In the genomic region with DNA sequence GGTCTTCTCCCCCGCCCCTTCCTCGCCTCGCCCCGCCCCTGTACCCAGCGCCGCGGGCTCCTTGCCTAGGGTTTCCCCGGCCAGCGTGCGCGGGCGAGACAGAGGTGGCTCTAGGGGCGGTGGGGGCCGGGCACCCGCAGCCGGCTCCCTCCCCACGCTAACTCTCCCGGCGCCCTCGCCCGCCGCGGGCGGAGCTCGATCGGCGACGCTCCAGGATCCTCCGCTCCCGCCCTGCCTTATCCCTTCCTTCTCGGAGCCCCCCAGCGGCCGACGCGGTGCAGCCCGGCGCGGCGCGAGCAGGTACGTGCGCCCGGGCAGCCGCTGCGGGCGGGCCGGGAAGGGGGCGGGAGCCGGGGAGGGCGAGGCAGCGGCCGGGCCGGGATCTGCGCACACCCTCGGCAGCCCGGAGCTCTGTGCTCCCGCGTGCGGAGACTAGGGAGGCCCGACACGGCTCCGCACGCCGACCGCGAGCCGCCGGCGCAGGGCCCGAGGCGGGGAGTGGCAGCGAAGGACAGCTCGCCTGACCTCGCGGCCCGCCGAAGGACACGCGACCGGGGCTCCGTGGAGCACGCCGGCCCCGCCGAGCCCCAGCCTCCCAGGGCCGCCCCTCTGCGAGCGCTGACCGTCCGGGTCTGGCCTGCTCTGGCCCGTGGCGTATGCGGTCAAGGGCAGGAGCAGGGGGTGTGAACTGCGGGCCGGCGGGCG, we compare ENCODE assay signal across 9 mouse cellular contexts. TPM values are rescaled to one million over a fixed set of nuclear protein-coding genes. Genes with fewer than 3 reads are reported as not detected.
DNase-seq lines count a peak whose midpoint lies in the region; ATAC-seq and TF ChIP-seq lines count a peak whose summit lies in the region.
"Had no signal": no experiment of that assay in that cellular context is flagged by ENCODE, and none has a peak within 500 bp of the region (broad histone marks: within the 10 kb centered on the region; RNA-seq: fewer than 3 reads in every experiment).

No protein-coding gene starts in this region.

- no peak overlapping the region for H3K27ac ChIP-seq in intestine, embryonic 15.5 days
- no peak overlapping the region for H3K27ac ChIP-seq in limb, embryonic 13.5 days
- peak overlapping the region; percentile 81 for H3K27ac ChIP-seq in midbrain, embryonic 15.5 days
- no peak overlapping the region for H3K27ac ChIP-seq in testis, adult 2 months (ENCODE audit: control insufficient read depth, insufficient read depth, low read depth, low read length)

- H3K4me3 ChIP-seq in intestine, embryonic 15.5 days (replicated peaks), result peak overlapping the region; percentile 63
- peak overlapping the region; percentile 73 for H3K4me3 ChIP-seq in limb, embryonic 13.5 days
- peak overlapping the region; percentile 81 for H3K4me3 ChIP-seq in midbrain, embryonic 15.5 days
- H3K4me3 ChIP-seq in testis, adult 2 months (ENCODE audit: control insufficient read depth, low read depth, low read length), result peak overlapping the region; percentile 72

- TF ChIP-seq POLR2A in testis, adult 2 months (IDR thresholded peaks at IDR 0.05; ENCODE audit: control insufficient read depth, low read depth, low read length), result no peak

- peak; percentile 91 for DNase-seq in heart, adult 11 months
- DNase-seq in heart, adult 8-10 months (ENCODE audit: low spot score), result no peak
- peak; percentile 61 to 74 for DNase-seq in cerebellum, postnatal 10 days
- peak; percentile 44 for DNase-seq in gastrocnemius, postnatal 10 days

- peak; percentile 91 for ATAC-seq in intestine, embryonic 15.5 days
- ATAC-seq in limb, embryonic 13.5 days (ENCODE audit: low FRiP score, low read depth), result peak; percentile 87
- ATAC-seq in midbrain, embryonic 15.5 days (replicated peaks), result peak; percentile 92

- H3K4me2 ChIP-seq in intestine, embryonic 15.5 days (replicated peaks), result peak overlapping the region; percentile 99
- peak overlapping the region; percentile 99 for H3K4me2 ChIP-seq in limb, embryonic 13.5 days (replicated peaks)
- H3K4me2 ChIP-seq in midbrain, embryonic 15.5 days, result peak overlapping the region; percentile 89

- H3K36me3 ChIP-seq in intestine, embryonic 15.5 days, result no peaks in the 10 kb centered on the region
- no peaks in the 10 kb centered on the region for H3K36me3 ChIP-seq in limb, embryonic 13.5 days
- H3K36me3 ChIP-seq in midbrain, embryonic 15.5 days (replicated peaks), result peaks cover 11% of the 10 kb centered on the region
- no peaks in the 10 kb centered on the region for H3K36me3 ChIP-seq in testis, adult 2 months (ENCODE audit: control insufficient read depth, insufficient read depth, low read length)

- under 1% methylated on average over 76 of the region's 97 CpGs for WGBS in intestine, embryonic 15.5 days
- 0% methylated on average over 61 of the region's 97 CpGs for WGBS in limb, embryonic 13.5 days
- under 1% methylated on average over 59 of the region's 97 CpGs for WGBS in midbrain, embryonic 15.5 days

- H3K9ac ChIP-seq in intestine, embryonic 15.5 days, result peak overlapping the region; percentile 51
- peak overlapping the region; percentile 81 for H3K9ac ChIP-seq in limb, embryonic 13.5 days
- H3K9ac ChIP-seq in midbrain, embryonic 15.5 days, result peak overlapping the region; percentile 86

- H3K4me1 ChIP-seq in intestine, embryonic 15.5 days (replicated peaks), result peaks cover 5% of the 10 kb centered on the region; the same call in 1 of the 2 replicates
- H3K4me1 ChIP-seq in limb, embryonic 13.5 days, result peaks cover 8% of the 10 kb centered on the region
- peaks cover 24% of the 10 kb centered on the region for H3K4me1 ChIP-seq in midbrain, embryonic 15.5 days
- peaks cover 10% of the 10 kb centered on the region for H3K4me1 ChIP-seq in testis, adult 2 months (ENCODE audit: control insufficient read depth, insufficient read depth, low read length)

- no peak for TF ChIP-seq CTCF in testis, adult 2 months (IDR thresholded peaks at IDR 0.05; ENCODE audit: control insufficient read depth, insufficient read depth, insufficient replicate concordance, low read depth, low read length)

- H3K9me3 ChIP-seq in intestine, embryonic 15.5 days, result no peaks in the 10 kb centered on the region
- H3K9me3 ChIP-seq in limb, embryonic 13.5 days, result no peaks in the 10 kb centered on the region
- no peaks in the 10 kb centered on the region for H3K9me3 ChIP-seq in midbrain, embryonic 15.5 days

- peaks cover 12% of the 10 kb centered on the region for H3K27me3 ChIP-seq in intestine, embryonic 15.5 days (replicated peaks)
- peaks cover 55% of the 10 kb centered on the region for H3K27me3 ChIP-seq in limb, embryonic 13.5 days
- no peaks in the 10 kb centered on the region; the same call in 1 of the 2 replicates for H3K27me3 ChIP-seq in midbrain, embryonic 15.5 days (replicated peaks)
- H3K27me3 ChIP-seq in testis, adult 2 months (ENCODE audit: control insufficient read depth, insufficient read depth, low read length), result no peaks in the 10 kb centered on the region; the same call in 1 of the 2 replicates

RNA-seq across cellular contexts. Expression of gene Tmem74b, which starts 0.5 kb away (rescaled TPM):
- 1 to 10 TPM; 5.7 to 8.2 (median 5.9) TPM for total RNA-seq in heart, adult 8-10 months (2022)
- total RNA-seq in gastrocnemius, postnatal 10 days (2021), result under 1 TPM; 0.61 to 0.99 TPM
- polyA plus RNA-seq in intestine, embryonic 15.5 days (2015; fragmentation: Nextera tagmentation; extraction: Ambion mirVana), result 2.0 and 2.2 TPM in 2 replicates
- polyA plus RNA-seq in limb, embryonic 13.5 days (2015; fragmentation: Nextera tagmentation; extraction: Ambion mirVana), result 3.4 and 4.2 TPM in 2 replicates
- 29.9 and 32.3 TPM in 2 replicates for polyA plus RNA-seq in midbrain, embryonic 15.5 days (2015; fragmentation: Nextera tagmentation; extraction: Ambion mirVana)
- polyA plus RNA-seq in testis, adult 2 months (2012; rRNA removed), result 0.84 and 1.2 TPM in 2 replicates

RNA-seq across cellular contexts. Expression of gene Rad21l, which starts 34.0 kb away (rescaled TPM):
- not detected for total RNA-seq in heart, adult 8-10 months (2022)
- total RNA-seq in gastrocnemius, postnatal 10 days (2021), result not detected
- polyA plus RNA-seq in intestine, embryonic 15.5 days (2015; fragmentation: Nextera tagmentation; extraction: Ambion mirVana), result not detected in 2 replicates
- polyA plus RNA-seq in limb, embryonic 13.5 days (2015; fragmentation: Nextera tagmentation; extraction: Ambion mirVana), result not detected in 2 replicates
- 0.17 and 0.26 TPM in 2 replicates for polyA plus RNA-seq in midbrain, embryonic 15.5 days (2015; fragmentation: Nextera tagmentation; extraction: Ambion mirVana)
- 0.41 and 0.62 TPM in 2 replicates for polyA plus RNA-seq in testis, adult 2 months (2012; rRNA removed)
- polyA plus RNA-seq: large intestine, adult 2 months had no signal

RNA-seq across cellular contexts. Expression of gene Psmf1, which starts 41.7 kb away (rescaled TPM):
- total RNA-seq in heart, adult 8-10 months (2022), result 10 to 100 TPM; 22.2 to 28.1 (median 23.1) TPM
- 10 to 100 TPM; 27.8 to 27.9 TPM for total RNA-seq in gastrocnemius, postnatal 10 days (2021)
- 39.8 and 42.2 TPM in 2 replicates for polyA plus RNA-seq in intestine, embryonic 15.5 days (2015; fragmentation: Nextera tagmentation; extraction: Ambion mirVana)
- 45.7 and 46.3 TPM in 2 replicates for polyA plus RNA-seq in limb, embryonic 13.5 days (2015; fragmentation: Nextera tagmentation; extraction: Ambion mirVana)
- polyA plus RNA-seq in midbrain, embryonic 15.5 days (2015; fragmentation: Nextera tagmentation; extraction: Ambion mirVana), result 61.6 and 66.6 TPM in 2 replicates
- 1,270 and 1,285 TPM in 2 replicates for polyA plus RNA-seq in testis, adult 2 months (2012; rRNA removed)

Comparison
In these comparisons a context has a peak if more than half of its experiments do, and no peak if none do; other contexts are left out.
1. RNA of gene Psmf1, which starts 41.7 kb away (polyA plus RNA-seq): 1,270 to 1,285 TPM in testis, adult 2 months; 61.6 to 66.6 TPM in midbrain, embryonic 15.5 days, 45.7 to 46.3 TPM in limb, embryonic 13.5 days and 39.8 to 42.2 TPM in intestine, embryonic 15.5 days; every median in the first group is over 10 times any median in the second.
2. Peak in every context shown above with its lines, with median percentiles within 50 percentile points of each other: ATAC-seq, H3K4me2 ChIP-seq, H3K4me3 ChIP-seq and H3K9ac ChIP-seq.